Comparison of ENCODE assay signal across 26 mouse cellular contexts in genomic region chr10:40645346-40645745, GRCm38 (mm10). TPM values are rescaled to one million over a fixed set of nuclear protein-coding genes. Genes with fewer than 3 reads are reported as not detected.
DNase-seq lines count a peak whose midpoint lies in the region; ATAC-seq lines count a peak whose summit lies in the region.
"Had no signal": no experiment of that assay in that cellular context is flagged by ENCODE, and none has a peak within 500 bp of the region (broad histone marks: within the 10 kb centered on the region; RNA-seq: fewer than 3 reads in every experiment).

No protein-coding gene starts in this region.

- no peaks in the 10 kb centered on the region for H3K9me3 ChIP-seq in midbrain, embryonic 15.5 days
- H3K9me3 ChIP-seq: embryonic facial prominence, embryonic 12.5 days; embryonic facial prominence, embryonic 15.5 days had no signal

- no peak overlapping the region for H3K27ac ChIP-seq in midbrain, embryonic 15.5 days
- H3K27ac ChIP-seq: embryonic facial prominence, embryonic 12.5 days; embryonic facial prominence, embryonic 15.5 days; forebrain, embryonic 10.5 days; forebrain, embryonic 12.5 days had no signal

- H3K27me3 ChIP-seq in midbrain, embryonic 15.5 days (replicated peaks): no peaks in the 10 kb centered on the region; the same call in 1 of the 2 replicates
- H3K27me3 ChIP-seq: embryonic facial prominence, embryonic 12.5 days; embryonic facial prominence, embryonic 15.5 days had no signal

- H3K36me3 ChIP-seq in midbrain, embryonic 15.5 days (replicated peaks): no peaks in the 10 kb centered on the region
- H3K36me3 ChIP-seq: embryonic facial prominence, embryonic 12.5 days; embryonic facial prominence, embryonic 15.5 days; forebrain, embryonic 10.5 days; forebrain, embryonic 12.5 days had no signal

- 62% methylated on average over 1 of the region's 1 CpGs for WGBS in midbrain, embryonic 15.5 days

- ATAC-seq in midbrain, embryonic 15.5 days (replicated peaks): no peak
- ATAC-seq: forebrain, embryonic 14.5 days; forebrain, embryonic 16.5 days had no signal

- no peak overlapping the region for H3K4me2 ChIP-seq in midbrain, embryonic 15.5 days
- H3K4me2 ChIP-seq: embryonic facial prominence, embryonic 12.5 days; embryonic facial prominence, embryonic 15.5 days; forebrain, embryonic 12.5 days had no signal

- H3K4me1 ChIP-seq in midbrain, embryonic 15.5 days: no peaks in the 10 kb centered on the region
- H3K4me1 ChIP-seq: embryonic facial prominence, embryonic 12.5 days; embryonic facial prominence, embryonic 15.5 days; forebrain, embryonic 12.5 days had no signal

- H3K4me3 ChIP-seq in midbrain, embryonic 15.5 days: no peak overlapping the region
- H3K4me3 ChIP-seq: embryonic facial prominence, embryonic 12.5 days; embryonic facial prominence, embryonic 15.5 days; erythroblast, embryonic 14.5 days; forebrain, embryonic 10.5 days; forebrain, embryonic 12.5 days had no signal

- no peak overlapping the region for H3K9ac ChIP-seq in midbrain, embryonic 15.5 days
- H3K9ac ChIP-seq: embryonic facial prominence, embryonic 12.5 days; embryonic facial prominence, embryonic 15.5 days; forebrain, embryonic 12.5 days had no signal

- peak; percentile 23 for DNase-seq in retina, adult 2 months (ENCODE audit: low read depth, low spot score)
- DNase-seq in retina, embryonic 14.5 days (ENCODE audit: low spot score): peak; percentile 42
- peak; percentile 75 for DNase-seq in retina, postnatal 7 days (ENCODE audit: low read depth, low spot score)
- no peak for DNase-seq in layer of hippocampus, postnatal 36 days
- DNase-seq: adrenal gland, adult 2 months; adrenal gland, postnatal 10 days; adrenal gland, postnatal 25 days; cerebellum, adult 11 months; cerebellum, adult 18-20 months; cerebellum, adult 8-10 months; cerebellum, adult 9-11 months; cerebellum, postnatal 14 days; cerebellum, postnatal 36 days; embryo, embryonic 11 days had no signal

RNA-seq across cellular contexts. Expression of gene Ddo, which starts 15.5 kb away (rescaled TPM):
- 0.82 and 0.98 TPM in 2 replicates for polyA plus RNA-seq in midbrain, embryonic 15.5 days (2015; fragmentation: Nextera tagmentation; extraction: Ambion mirVana)
- 10 to 100 TPM; 15.0 to 16.8 TPM for total RNA-seq in layer of hippocampus, postnatal 36 days (2021)
- total RNA-seq: common myeloid progenitor, adult 5-6 weeks; ES-E14; MEL had no signal
- polyA plus RNA-seq: C2C12; erythroblast, embryonic 14.5 days had no signal

RNA-seq across cellular contexts. Expression of gene Mettl24, which starts 37.7 kb away (rescaled TPM):
- polyA plus RNA-seq in midbrain, embryonic 15.5 days (2015; fragmentation: Nextera tagmentation; extraction: Ambion mirVana): 0.47 and 0.71 TPM in 2 replicates
- 1 to 10 TPM; 1.9 to 3.0 TPM for total RNA-seq in layer of hippocampus, postnatal 36 days (2021)
- total RNA-seq: common myeloid progenitor, adult 5-6 weeks; MEL had no signal
- polyA plus RNA-seq: erythroblast, embryonic 14.5 days had no signal

Comparison
In these comparisons a context has a peak if more than half of its experiments do, and no peak if none do; other contexts are left out.
1. DNase-seq: peak in retina, adult 2 months (single experiment), retina, embryonic 14.5 days (single experiment) and retina, postnatal 7 days (single experiment); none in layer of hippocampus, postnatal 36 days (0 of 2).